Mouse (Mus musculus) neural tube, embryonic 13.5 days (tissue): ENCODE results near the gene Celf1. TPM values are rescaled to one million over a fixed set of nuclear protein-coding genes. Genes with fewer than 3 reads are reported as not detected.

Experiments used
- ATAC-seq: fragments of 200-750 bp; cut with Nextera tagmentation; 2 replicates; pipeline ENCODE4 v1.8.0; 2017; ENCODE audit warnings: low read depth, mild to moderate bottlenecking, moderate TSS enrichment, moderate library complexity
- H3K27ac ChIP-seq: fragments of 300-500 bp; sonication (generic); replicated peaks from 2 replicates; pipeline ENCODE4 v1.5.1; 2015; ENCODE audit warnings: moderate library complexity, mild to moderate bottlenecking, inconsistent platforms
- H3K27me3 ChIP-seq: fragments of 300-500 bp; sonication (generic); 2 replicates; pipeline ENCODE4 v1.6.1; 2015; ENCODE audit warnings: mild to moderate bottlenecking, inconsistent platforms
- H3K36me3 ChIP-seq: fragments of 300-500 bp; sonication (generic); 2 replicates; pipeline ENCODE4 v1.6.1; 2015; ENCODE audit warnings: mild to moderate bottlenecking, inconsistent platforms
- H3K4me1 ChIP-seq: fragments of 300-500 bp; sonication (generic); replicated peaks from 2 replicates; pipeline ENCODE4 v1.6.1; 2015; ENCODE audit warnings: inconsistent platforms
- H3K4me2 ChIP-seq: fragments of 300-500 bp; sonication (generic); 2 replicates; pipeline ENCODE4 v1.6.1; 2015; ENCODE audit warnings: inconsistent platforms, mild to moderate bottlenecking, moderate library complexity
- H3K4me3 ChIP-seq: fragments of 300-500 bp; sonication (generic); 2 replicates; pipeline ENCODE4 v1.5.1; 2015; ENCODE audit warnings: mild to moderate bottlenecking, inconsistent platforms
- H3K9ac ChIP-seq: fragments of 300-500 bp; sonication (generic); 2 replicates; pipeline ENCODE4 v1.6.1; 2015; ENCODE audit warnings: moderate library complexity, mild to moderate bottlenecking, inconsistent platforms
- H3K9me3 ChIP-seq: fragments of 300-500 bp; sonication (generic); 2 replicates; pipeline ENCODE4 v1.6.1; 2016; ENCODE audit warnings: inconsistent platforms
- WGBS: fragments of 180-500 bp; shearing (Covaris S2); methylation state at CpG from one replicate; pipeline ENCODE4 v1.1.7; 2015; 5-methylcytosine and 5-hydroxymethylcytosine counted together
- polyA plus RNA-seq: library from polyadenylated mRNA; unstranded; fragments of >200 nt; fragmentation: Nextera tagmentation; extraction: Ambion mirVana; gene quantifications from 2 replicates; pipeline ENCODE4 v1.2.1, GENCODE M21; 2015

The Celf1 gene
- polyA plus RNA-seq, 1 experiment from 2014 or later: 104 TPM

DNA sequence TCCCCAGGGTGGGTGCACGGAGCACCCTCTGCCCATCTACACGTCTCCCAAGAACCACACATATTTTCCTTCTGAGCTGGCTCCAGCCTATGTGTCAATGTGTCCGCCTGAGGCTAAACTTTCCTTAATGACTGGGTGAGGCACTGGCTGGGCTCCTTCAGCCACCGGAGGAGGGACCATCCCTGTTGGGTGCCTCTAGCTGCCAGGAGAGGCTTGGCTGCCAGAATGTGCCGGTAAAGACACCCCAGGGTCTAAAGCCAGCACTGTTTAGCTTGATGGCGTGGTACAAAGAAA lies 128.6 kb downstream of the Celf1 start:
- Histone ChIP-seq H3K36me3 (peaks cover 30% of the 10 kb centered on the region), H3K4me1 (peaks cover 28% of the 10 kb centered on the region), H3K27me3 (no peaks in the 10 kb centered on the region), H3K4me3 (peak overlapping the region; percentile 75), H3K9me3 (no peaks in the 10 kb centered on the region), H3K9ac (peak overlapping the region; percentile 83), H3K4me2 (peak overlapping the region; percentile 83), H3K27ac (no peak overlapping the region)
- no peak for ATAC-seq
- WGBS: 44% methylated on average over 6 of the region's 6 CpGs

Other genes with a start within 250 kb of the Celf1 start
- 103 and 104 TPM in 2 replicates for gene Fnbp4, start 195.0 kb upstream of the Celf1 start, polyA plus RNA-seq
- gene Agbl2, start 157.7 kb upstream of the Celf1 start, polyA plus RNA-seq: 0.17 and 0.19 TPM in 2 replicates
- 257 and 263 TPM in 2 replicates for gene Mtch2, start 93.2 kb upstream of the Celf1 start, polyA plus RNA-seq
- gene C1qtnf4, start 54.5 kb upstream of the Celf1 start, polyA plus RNA-seq: 94.0 and 113 TPM in 2 replicates
- 51.2 and 51.6 TPM in 2 replicates for gene Kbtbd4, start 35.6 kb upstream of the Celf1 start, polyA plus RNA-seq
- 211 and 216 TPM in 2 replicates for gene Ndufs3, start 35.6 kb upstream of the Celf1 start, polyA plus RNA-seq
- 2.1 and 3.0 TPM in 2 replicates for gene Rapsn, start 95.2 kb downstream of the Celf1 start, polyA plus RNA-seq
- 235 and 246 TPM in 2 replicates for gene Psmc3, start 113.6 kb downstream of the Celf1 start, polyA plus RNA-seq
- gene Slc39a13, start 130.0 kb downstream of the Celf1 start, polyA plus RNA-seq: 31.1 and 31.5 TPM in 2 replicates
- 5.2 and 6.0 TPM in 2 replicates for gene Spi1, start 142.0 kb downstream of the Celf1 start, polyA plus RNA-seq
- 0.22 and 0.56 TPM in 2 replicates for gene Mybpc3, start 177.8 kb downstream of the Celf1 start, polyA plus RNA-seq
- 47.3 and 51.6 TPM in 2 replicates for gene Madd, start 243.5 kb downstream of the Celf1 start, polyA plus RNA-seq